Mouse (Mus musculus): ENCODE data around the gene Cd200r2. TPM values are rescaled to one million over a fixed set of nuclear protein-coding genes. Genes with fewer than 3 reads are reported as not detected.
"Not testable (repeated sequence)": the region's sequence is repeated elsewhere in the genome, so short reads cannot be mapped to it uniquely, and the experiment has no call there.

The Cd200r2 gene
- total RNA-seq (2014; fragmentation: Nextera tagmentation) (not detected in 2 replicates), total RNA-seq (2017) (not detected in 2 replicates)

- ATAC-seq (replicated peaks; ENCODE audit: low FRiP score, low TSS enrichment, poor library complexity, severe bottlenecking): no peak
Measured at GRCm38 (mm10) chr16:44866797-44867196, at the start of gene Cd200r2. Gene Cd200r2 (plus strand): TSS chr16:44867097.

- ATAC-seq (replicated peaks; ENCODE audit: low FRiP score, low TSS enrichment, poor library complexity, severe bottlenecking): no peak
Measured at GRCm38 (mm10) chr16:44818010-44818409, 48.9 kb upstream of the Cd200r2 start.

DNA sequence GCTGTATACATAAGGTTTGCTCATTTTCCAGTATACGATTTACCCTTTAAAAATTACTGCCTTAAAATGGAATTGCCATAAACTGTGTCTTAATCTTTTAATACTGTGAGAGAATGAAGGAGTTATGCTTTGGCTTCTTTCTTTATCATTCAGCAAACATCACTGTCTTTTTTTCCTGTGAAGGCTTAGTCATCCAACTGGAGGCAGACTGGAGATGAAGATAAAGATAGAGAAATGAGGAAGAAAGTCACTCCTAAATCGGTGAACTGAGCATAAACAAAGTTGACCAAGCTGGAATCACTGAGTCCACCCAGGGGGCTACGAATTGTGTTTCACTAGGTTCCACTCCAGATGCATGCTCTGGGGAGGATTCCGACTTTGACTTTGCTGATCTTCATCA lies 46.4 kb upstream of the Cd200r2 start:
- ATAC-seq (replicated peaks; ENCODE audit: low FRiP score, low TSS enrichment, poor library complexity, severe bottlenecking): no peak

DNA sequence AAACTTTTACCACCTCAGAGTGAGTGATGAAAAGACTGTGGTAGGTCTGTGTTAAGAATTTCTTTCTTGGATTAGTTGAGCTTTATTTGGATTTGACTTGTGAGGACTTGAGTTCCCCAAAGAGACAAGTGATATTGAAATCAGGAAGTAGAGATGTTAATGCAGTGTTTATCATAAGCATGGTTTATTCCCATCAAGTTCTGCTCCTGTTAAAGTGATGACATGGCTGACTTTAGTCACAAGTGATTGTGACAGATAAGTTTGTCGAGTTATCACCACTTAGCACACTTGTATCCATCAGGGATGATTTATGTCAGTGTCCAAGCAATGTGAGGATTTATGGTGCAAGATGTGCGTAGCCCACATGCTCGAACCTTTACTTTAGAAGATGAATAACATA lies 34.6 kb upstream of the Cd200r2 start:
- no peak for ATAC-seq (replicated peaks; ENCODE audit: low FRiP score, low TSS enrichment, poor library complexity, severe bottlenecking)

- not testable (repeated sequence) for ATAC-seq (replicated peaks; ENCODE audit: low FRiP score, low TSS enrichment, poor library complexity, severe bottlenecking)
Measured at GRCm38 (mm10) chr16:44833189-44833588, 33.7 kb upstream of the Cd200r2 start.

DNA sequence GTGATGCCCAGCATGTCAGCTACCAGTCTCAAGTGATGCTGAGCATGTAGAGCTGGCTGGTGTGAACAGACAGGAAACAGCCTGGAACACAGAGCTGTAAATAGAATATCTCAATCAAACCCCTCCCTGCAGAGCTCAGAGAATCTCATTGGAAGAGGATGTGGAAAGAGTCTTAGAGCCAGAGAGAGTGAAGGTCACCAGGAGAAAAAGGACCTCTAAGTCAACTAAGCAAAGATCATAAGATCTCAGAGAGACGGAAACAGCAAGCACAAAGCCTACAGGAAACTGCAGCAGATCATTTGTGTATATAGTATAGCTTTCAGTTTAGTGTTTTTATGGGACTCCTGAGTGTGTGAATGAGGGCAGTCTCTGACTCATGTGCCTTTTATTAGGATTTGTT lies 8.3 kb downstream of the Cd200r2 start:
- ATAC-seq (replicated peaks; ENCODE audit: low FRiP score, low TSS enrichment, poor library complexity, severe bottlenecking): no peak

- ATAC-seq (replicated peaks; ENCODE audit: low FRiP score, low TSS enrichment, poor library complexity, severe bottlenecking): no peak
Measured at GRCm38 (mm10) chr16:44876625-44877024, 9.7 kb downstream of the Cd200r2 start.

GRCm38 (mm10) chr16:44877595-44877994 lies 10.7 kb downstream of the Cd200r2 start:
- no peak for ATAC-seq (replicated peaks; ENCODE audit: low FRiP score, low TSS enrichment, poor library complexity, severe bottlenecking)

DNA sequence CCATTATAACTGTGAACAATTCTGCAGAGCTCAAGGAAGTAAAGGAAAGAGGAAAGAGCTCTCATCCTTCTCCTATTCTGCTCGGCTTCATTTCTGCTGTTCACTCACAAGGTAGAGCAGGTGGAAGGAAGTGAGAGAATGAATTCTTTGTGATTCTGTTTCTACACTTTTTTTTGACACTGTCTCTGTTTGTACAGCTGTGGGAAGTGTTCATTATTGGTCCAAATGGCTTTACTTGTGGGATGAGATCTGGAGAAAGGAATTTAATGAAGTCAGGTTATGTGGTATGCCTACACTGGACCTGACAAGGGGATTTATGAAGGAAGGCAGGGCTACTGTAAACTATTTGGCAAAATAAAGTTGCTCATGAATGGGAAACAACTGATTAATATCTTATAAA lies 23.9 kb downstream of the Cd200r2 start:
- no peak for ATAC-seq (replicated peaks; ENCODE audit: low FRiP score, low TSS enrichment, poor library complexity, severe bottlenecking)

GRCm38 (mm10) chr16:44932016-44932415 lies 65.1 kb downstream of the Cd200r2 start:
- no peak for ATAC-seq (replicated peaks; ENCODE audit: low FRiP score, low TSS enrichment, poor library complexity, severe bottlenecking)

- ATAC-seq (replicated peaks; ENCODE audit: low FRiP score, low TSS enrichment, poor library complexity, severe bottlenecking): no peak
Measured at GRCm38 (mm10) chr16:44943468-44943867, 76.6 kb downstream of the Cd200r2 start, which contains the start of gene Cd200r3. Gene Cd200r3 (plus strand): TSS chr16:44943678.

- ATAC-seq (replicated peaks; ENCODE audit: low FRiP score, low TSS enrichment, poor library complexity, severe bottlenecking): 0 out of 2 replicates have a peak, but pooled peaks have one; percentile 47
Measured at GRCm38 (mm10) chr16:44951360-44952114, 84.6 kb downstream of the Cd200r2 start.

- ATAC-seq (replicated peaks; ENCODE audit: low FRiP score, low TSS enrichment, poor library complexity, severe bottlenecking): no peak
Measured at GRCm38 (mm10) chr16:44962296-44962695, 95.4 kb downstream of the Cd200r2 start.

- ATAC-seq (replicated peaks; ENCODE audit: low FRiP score, low TSS enrichment, poor library complexity, severe bottlenecking): peak; percentile 88
Measured at GRCm38 (mm10) chr16:44962777-44963176, 95.9 kb downstream of the Cd200r2 start.

- no peak for ATAC-seq (replicated peaks; ENCODE audit: low FRiP score, low TSS enrichment, poor library complexity, severe bottlenecking)
Measured at GRCm38 (mm10) chr16:44964526-44965374, 97.9 kb downstream of the Cd200r2 start.

- no peak for ATAC-seq (replicated peaks; ENCODE audit: low FRiP score, low TSS enrichment, poor library complexity, severe bottlenecking)
Measured at GRCm38 (mm10) chr16:44965428-44965827, 98.5 kb downstream of the Cd200r2 start.

Other genes with a start within 250 kb of the Cd200r2 start
- 13.4 and 16.9 TPM in 2 replicates for gene Nepro, start 142.8 kb upstream of the Cd200r2 start, total RNA-seq (2014; fragmentation: Nextera tagmentation)
- gene Nepro, start 142.8 kb upstream of the Cd200r2 start, total RNA-seq (2017): 19.5 and 22.0 TPM in 2 replicates
- 4.7 and 15.2 TPM in 2 replicates for gene Gtpbp8, start 120.7 kb upstream of the Cd200r2 start, total RNA-seq (2014; fragmentation: Nextera tagmentation)
- gene Gtpbp8, start 120.7 kb upstream of the Cd200r2 start, total RNA-seq (2017): 5.7 and 6.1 TPM in 2 replicates
- 2.2 and 4.4 TPM in 2 replicates for gene Cd200r1, start 101.4 kb upstream of the Cd200r2 start, total RNA-seq (2014; fragmentation: Nextera tagmentation)
- 0.30 TPM in 1 of 2 replicates, not detected in the other for gene Cd200r1, start 101.4 kb upstream of the Cd200r2 start, total RNA-seq (2017)
- 0.44 and 1.3 TPM in 2 replicates for gene Cd200r4, start 55.4 kb upstream of the Cd200r2 start, total RNA-seq (2014; fragmentation: Nextera tagmentation)
- gene Cd200r4, start 55.4 kb upstream of the Cd200r2 start, total RNA-seq (2017): not detected in 2 replicates
- not detected in 2 replicates for gene Cd200r3, start 76.6 kb downstream of the Cd200r2 start, total RNA-seq (2014; fragmentation: Nextera tagmentation)
- 0.05 and 0.27 TPM in 2 replicates for gene Cd200r3, start 76.6 kb downstream of the Cd200r2 start, total RNA-seq (2017)
- gene Ccdc80, start 226.3 kb downstream of the Cd200r2 start, total RNA-seq (2014; fragmentation: Nextera tagmentation): not detected in 2 replicates
- not detected in 2 replicates for gene Ccdc80, start 226.3 kb downstream of the Cd200r2 start, total RNA-seq (2017)